8 mouse cellular contexts compared by ENCODE assay signal in the genomic region with DNA sequence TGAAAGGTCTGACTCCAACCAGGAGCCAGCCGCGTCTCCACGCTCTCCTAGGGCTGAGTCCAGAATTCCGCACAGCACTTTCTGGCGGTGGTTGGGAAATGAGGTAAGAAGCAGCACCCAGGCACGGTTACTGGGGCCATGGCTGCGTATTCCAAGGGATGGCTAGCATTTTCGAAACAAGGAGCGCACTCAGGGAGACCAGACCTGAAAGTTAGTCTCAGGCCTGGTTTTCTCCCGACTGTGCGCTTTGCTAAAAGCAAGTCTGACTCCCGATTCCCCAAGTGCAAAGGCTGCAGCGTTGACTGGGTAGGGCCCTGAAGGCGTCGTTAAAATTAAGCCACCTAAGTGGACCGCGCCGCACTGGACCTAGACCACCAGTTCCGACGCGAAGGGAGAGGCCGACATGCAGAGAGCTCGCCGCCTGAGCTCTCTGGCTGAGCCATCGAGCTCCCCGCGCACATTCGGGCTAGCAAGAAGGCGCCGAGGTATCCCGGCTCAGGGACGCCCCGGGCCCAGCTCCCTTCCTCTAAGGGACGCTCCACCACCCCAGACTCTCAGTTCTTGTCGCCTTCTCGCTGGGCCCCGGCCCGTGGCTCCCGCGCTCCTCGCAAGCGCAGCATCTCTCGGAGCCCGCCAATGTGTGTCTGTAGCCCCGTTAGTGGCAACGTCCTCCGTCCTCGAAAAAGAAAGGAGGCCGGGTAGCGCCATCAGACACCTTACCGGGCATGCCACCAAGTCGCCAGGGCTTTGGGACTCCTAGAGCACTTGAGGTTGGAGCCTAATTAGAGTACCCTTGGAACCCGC. TPM values are rescaled to one million over a fixed set of nuclear protein-coding genes. Genes with fewer than 3 reads are reported as not detected.
DNase-seq lines count a peak whose midpoint lies in the region; ATAC-seq lines count a peak whose summit lies in the region.

No protein-coding gene starts in this region.

- H3K9me3 ChIP-seq in megakaryocyte, embryonic 14.5 days: no peaks in the 10 kb centered on the region
- no peaks in the 10 kb centered on the region for H3K9me3 ChIP-seq in heart, embryonic 10.5 days
- H3K9me3 ChIP-seq in kidney, embryonic 15.5 days (replicated peaks): no peaks in the 10 kb centered on the region
- H3K9me3 ChIP-seq in lung, embryonic 16.5 days (ENCODE audit: control insufficient read depth, low read length): no peaks in the 10 kb centered on the region

- peaks cover 14% of the 10 kb centered on the region for H3K36me3 ChIP-seq in megakaryocyte, embryonic 14.5 days (replicated peaks; ENCODE audit: low read length)
- H3K36me3 ChIP-seq in heart, embryonic 10.5 days: no peaks in the 10 kb centered on the region
- peaks cover 7% of the 10 kb centered on the region; the same call in 1 of the 2 replicates for H3K36me3 ChIP-seq in kidney, embryonic 15.5 days
- H3K36me3 ChIP-seq in lung, embryonic 16.5 days (ENCODE audit: control insufficient read depth, insufficient read depth, low read length): peaks cover 4% of the 10 kb centered on the region; the same call in 1 of the 2 replicates

- peaks cover 43% of the 10 kb centered on the region for H3K4me1 ChIP-seq in megakaryocyte, embryonic 14.5 days
- peaks cover 32% of the 10 kb centered on the region for H3K4me1 ChIP-seq in heart, embryonic 10.5 days
- H3K4me1 ChIP-seq in kidney, embryonic 15.5 days: peaks cover 28% of the 10 kb centered on the region
- peaks cover 34% of the 10 kb centered on the region for H3K4me1 ChIP-seq in lung, embryonic 16.5 days (replicated peaks; ENCODE audit: control insufficient read depth, insufficient read depth, low read length)

- peak overlapping the region; percentile 83 for H3K4me2 ChIP-seq in kidney, embryonic 15.5 days
- H3K4me2 ChIP-seq in lung, embryonic 16.5 days (ENCODE audit: low read depth, low read length): peak overlapping the region; percentile 97

- no peak for ATAC-seq in megakaryocyte, adult 5-6 weeks (ENCODE audit: poor library complexity, severe bottlenecking)
- ATAC-seq in kidney, embryonic 15.5 days (replicated peaks; ENCODE audit: low FRiP score): no peak
- ATAC-seq in lung, embryonic 16.5 days (ENCODE audit: low read depth): no peak

- H3K27ac ChIP-seq in heart, embryonic 10.5 days: peak overlapping the region; percentile 93
- peak overlapping the region; percentile 87 for H3K27ac ChIP-seq in kidney, embryonic 15.5 days
- H3K27ac ChIP-seq in lung, embryonic 16.5 days (ENCODE audit: low read length): peak overlapping the region; percentile 62

- peaks cover 49% of the 10 kb centered on the region for H3K27me3 ChIP-seq in megakaryocyte, embryonic 14.5 days (replicated peaks)
- no peaks in the 10 kb centered on the region for H3K27me3 ChIP-seq in heart, embryonic 10.5 days (ENCODE audit: insufficient read depth, poor library complexity, severe bottlenecking)
- H3K27me3 ChIP-seq in kidney, embryonic 15.5 days: no peaks in the 10 kb centered on the region
- no peaks in the 10 kb centered on the region for H3K27me3 ChIP-seq in lung, embryonic 16.5 days (ENCODE audit: control insufficient read depth, insufficient read depth, low read depth, low read length)

- peak; percentile 14 to 32 for DNase-seq in cerebellum, postnatal 36 days
- DNase-seq in heart, embryonic 10.5 days (ENCODE audit: low spot score): peak; percentile 81
- peak; percentile 64 for DNase-seq in right cerebral cortex, postnatal 25 days
- DNase-seq in T-cell, adult 2 months (ENCODE audit: low spot score): no peak

- peak overlapping the region; percentile 89 for H3K9ac ChIP-seq in kidney, embryonic 15.5 days
- H3K9ac ChIP-seq in lung, embryonic 16.5 days (ENCODE audit: low read length): peak overlapping the region; percentile 95

- 0% methylated on average over 53 of the region's 53 CpGs for WGBS in heart, embryonic 10.5 days
- WGBS in kidney, embryonic 15.5 days: under 1% methylated on average over 53 of the region's 53 CpGs
- under 1% methylated on average over 53 of the region's 53 CpGs for WGBS in lung, embryonic 16.5 days

- peak overlapping the region; percentile 99 for H3K4me3 ChIP-seq in megakaryocyte, embryonic 14.5 days (replicated peaks)
- peak overlapping the region; percentile 81 for H3K4me3 ChIP-seq in heart, embryonic 10.5 days
- peak overlapping the region; percentile 86 for H3K4me3 ChIP-seq in kidney, embryonic 15.5 days (replicated peaks)
- H3K4me3 ChIP-seq in lung, embryonic 16.5 days (ENCODE audit: low read length): peak overlapping the region; percentile 95

RNA-seq across cellular contexts. Expression of a gene that starts 1.3 kb away (rescaled TPM):
- 0.19 and 0.56 TPM in 2 replicates for polyA plus RNA-seq in megakaryocyte, embryonic 14.5 days (2012; ENCODE audit: insufficient read depth, low replicate concordance)
- 0.52 and 0.78 TPM in 2 replicates for total RNA-seq in megakaryocyte, adult 5-6 weeks (2015)
- 0.18 and 0.45 TPM in 2 replicates for total RNA-seq in megakaryocyte, adult 5-6 weeks (2017)
- polyA plus RNA-seq in heart, embryonic 10.5 days (2016; fragmentation: Nextera tagmentation; extraction: Ambion mirVana): 15.9 and 24.4 TPM in 2 replicates
- 26.2 TPM in 2 replicates for polyA plus RNA-seq in kidney, embryonic 15.5 days (2015; fragmentation: Nextera tagmentation; extraction: Ambion mirVana)
- polyA plus RNA-seq in lung, embryonic 16.5 days (2015; fragmentation: Nextera tagmentation; extraction: Ambion mirVana): 15.1 and 20.4 TPM in 2 replicates

RNA-seq across cellular contexts. Expression of a gene that starts 30.6 kb away (rescaled TPM):
- 17.4 and 61.2 TPM in 2 replicates for polyA plus RNA-seq in megakaryocyte, embryonic 14.5 days (2012; ENCODE audit: insufficient read depth, low replicate concordance)
- total RNA-seq in megakaryocyte, adult 5-6 weeks (2015): 55.8 and 64.7 TPM in 2 replicates
- 78.2 and 80.9 TPM in 2 replicates for total RNA-seq in megakaryocyte, adult 5-6 weeks (2017)
- 93.7 and 112 TPM in 2 replicates for polyA plus RNA-seq in heart, embryonic 10.5 days (2016; fragmentation: Nextera tagmentation; extraction: Ambion mirVana)
- 146 and 152 TPM in 2 replicates for polyA plus RNA-seq in kidney, embryonic 15.5 days (2015; fragmentation: Nextera tagmentation; extraction: Ambion mirVana)
- polyA plus RNA-seq in lung, embryonic 16.5 days (2015; fragmentation: Nextera tagmentation; extraction: Ambion mirVana): 116 and 120 TPM in 2 replicates

Comparison
In these comparisons a context has a peak if more than half of its experiments do, and no peak if none do; other contexts are left out.
1. RNA of a gene that starts 1.3 kb away (polyA plus RNA-seq): 26.2 TPM in kidney, embryonic 15.5 days, 15.9 to 24.4 TPM in heart, embryonic 10.5 days and 15.1 to 20.4 TPM in lung, embryonic 16.5 days; 0.19 to 0.56 TPM in megakaryocyte, embryonic 14.5 days; every median in the first group is over 10 times any median in the second.
2. Peak in every context shown above with its lines, with median percentiles within 50 percentile points of each other: H3K4me3 ChIP-seq and H3K27ac ChIP-seq.